16 mouse cellular contexts compared by ENCODE assay signal in genomic region chr8:105477792-105478191, GRCm38 (mm10). TPM values are rescaled to one million over a fixed set of nuclear protein-coding genes. Genes with fewer than 3 reads are reported as not detected.
DNase-seq lines count a peak whose midpoint lies in the region; ATAC-seq and TF ChIP-seq lines count a peak whose summit lies in the region.
"Had no signal": no experiment of that assay in that cellular context is flagged by ENCODE, and none has a peak within 500 bp of the region (broad histone marks: within the 10 kb centered on the region; RNA-seq: fewer than 3 reads in every experiment).

No protein-coding gene starts in this region.

- TF ChIP-seq CTCF in layer of hippocampus, adult 2 months (conservative IDR thresholded peaks at IDR 0.05): no peak

- 52% methylated on average over 3 of the region's 3 CpGs for WGBS in heart, embryonic 10.5 days
- 31% methylated on average over 3 of the region's 3 CpGs for WGBS in heart, embryonic 15.5 days

- H3K9me3 ChIP-seq in heart, embryonic 10.5 days: no peaks in the 10 kb centered on the region
- H3K9me3 ChIP-seq in heart, embryonic 15.5 days (replicated peaks): no peaks in the 10 kb centered on the region
- H3K9me3 ChIP-seq: embryonic facial prominence, embryonic 12.5 days; forebrain, embryonic 12.5 days; hindbrain, embryonic 15.5 days had no signal

- no peak overlapping the region for H3K4me3 ChIP-seq in heart, embryonic 10.5 days
- H3K4me3 ChIP-seq in layer of hippocampus, adult 2 months: no peak overlapping the region
- H3K4me3 ChIP-seq in heart, embryonic 15.5 days: no peak overlapping the region
- H3K4me3 ChIP-seq: embryonic facial prominence, embryonic 12.5 days; forebrain, embryonic 12.5 days; hindbrain, embryonic 15.5 days had no signal

- peaks cover 29% of the 10 kb centered on the region for H3K27me3 ChIP-seq in heart, embryonic 10.5 days (ENCODE audit: insufficient read depth, poor library complexity, severe bottlenecking)
- peaks cover 9% of the 10 kb centered on the region; the same call in 1 of the 2 replicates for H3K27me3 ChIP-seq in heart, embryonic 15.5 days
- H3K27me3 ChIP-seq: hindbrain, embryonic 15.5 days had no signal

- H3K4me2 ChIP-seq in heart, embryonic 15.5 days: no peak overlapping the region
- H3K4me2 ChIP-seq: embryonic facial prominence, embryonic 12.5 days; forebrain, embryonic 12.5 days; hindbrain, embryonic 15.5 days had no signal

- peaks cover 69% of the 10 kb centered on the region for H3K4me1 ChIP-seq in heart, embryonic 10.5 days
- H3K4me1 ChIP-seq in heart, embryonic 15.5 days (replicated peaks): peaks cover 46% of the 10 kb centered on the region

- H3K27ac ChIP-seq in heart, embryonic 10.5 days: peak overlapping the region; percentile 31; the same call in 1 of the 2 replicates
- H3K27ac ChIP-seq in layer of hippocampus, adult 2 months: 0 out of 2 replicates have a peak overlapping the region, but pooled peaks have one; percentile 1
- H3K27ac ChIP-seq in heart, embryonic 15.5 days: peak overlapping the region; percentile 60
- H3K27ac ChIP-seq: embryonic facial prominence, embryonic 12.5 days; forebrain, embryonic 12.5 days; hindbrain, embryonic 15.5 days; kidney, postnatal 0 days had no signal

- H3K36me3 ChIP-seq in heart, embryonic 10.5 days: 0 out of 2 replicates have a peak, but pooled peaks cover 10% of the 10 kb centered on the region
- no peaks in the 10 kb centered on the region for H3K36me3 ChIP-seq in heart, embryonic 15.5 days

- intact Hi-C loops in heart, postnatal 14 days (cut with DNase I): loop anchor here (5.0 kb wide), 3 partner anchors 35 to 115 kb away; partner anchors contain the start of genes Kctd19 and Lrrc36
- intact Hi-C loops in heart, postnatal 10 days (cut with DNase I): loop anchor here (1.0 to 5.0 kb wide), 2 partner anchors 65 to 118 kb away; partner anchors contain the start of genes Kctd19 and Lrrc36

- DNase-seq in heart, embryonic 10.5 days (ENCODE audit: low spot score): no peak
- no peak for DNase-seq in heart, postnatal 14 days
- no peak for DNase-seq in layer of hippocampus, adult 2 months (ENCODE audit: low spot score in 2 of 2)
- no peak for DNase-seq in layer of hippocampus, adult 9-10 months (ENCODE audit: low spot score)
- peak; percentile 53 to 65 for DNase-seq in heart, postnatal 10 days
- DNase-seq in Muller cell, postnatal 12 days (ENCODE audit: inconsistent ontology term): no peak

- no peak overlapping the region for H3K9ac ChIP-seq in heart, embryonic 15.5 days
- H3K9ac ChIP-seq: embryonic facial prominence, embryonic 12.5 days; forebrain, embryonic 12.5 days; hindbrain, embryonic 15.5 days had no signal

- no peak for ATAC-seq in heart, embryonic 15.5 days (replicated peaks; ENCODE audit: insufficient number of reproducible peaks, insufficient read depth, low FRiP score, low read depth)
- ATAC-seq: forebrain, embryonic 16.5 days; inflammation-experienced regulatory T-cells, adult 6 months; intestine, postnatal 0 days had no signal

RNA-seq across cellular contexts. Expression of gene Tppp3, which starts 6.5 kb away (rescaled TPM):
- 25.5 and 28.4 TPM in 2 replicates for polyA plus RNA-seq in heart, embryonic 10.5 days (2016; fragmentation: Nextera tagmentation; extraction: Ambion mirVana)
- 10 to 100 TPM; 47.7 to 50.1 TPM for total RNA-seq in heart, postnatal 14 days (2021)
- total RNA-seq in layer of hippocampus, adult 2 months (2021): 10 to 100 TPM; 36.5 to 36.8 TPM
- polyA plus RNA-seq in heart, embryonic 15.5 days (2015; fragmentation: Nextera tagmentation; extraction: Ambion mirVana): 27.5 and 39.8 TPM in 2 replicates
- 10 to 100 TPM; 55.8 to 56.1 TPM for total RNA-seq in heart, postnatal 10 days (2021)
- total RNA-seq: granulocyte monocyte progenitor cell, adult 5-6 weeks had no signal

RNA-seq across cellular contexts. Expression of gene Zdhhc1, which starts 18.9 kb away (rescaled TPM):
- polyA plus RNA-seq in heart, embryonic 10.5 days (2016; fragmentation: Nextera tagmentation; extraction: Ambion mirVana): 16.1 and 21.6 TPM in 2 replicates
- total RNA-seq in heart, postnatal 14 days (2021): 10 to 100 TPM; 14.9 to 16.3 TPM
- 10 to 100 TPM; 36.2 to 38.9 TPM for total RNA-seq in layer of hippocampus, adult 2 months (2021)
- polyA plus RNA-seq in heart, embryonic 15.5 days (2015; fragmentation: Nextera tagmentation; extraction: Ambion mirVana): 23.2 and 30.7 TPM in 2 replicates
- total RNA-seq in heart, postnatal 10 days (2021): 10 to 100 TPM; 14.8 to 16.8 TPM

RNA-seq across cellular contexts. Expression of gene Hsd11b2, which starts 40.8 kb away (rescaled TPM):
- polyA plus RNA-seq in heart, embryonic 10.5 days (2016; fragmentation: Nextera tagmentation; extraction: Ambion mirVana): 14.8 and 37.5 TPM in 2 replicates
- 1 to 10 TPM in 1 of 2 experiments, under 1 TPM in 1; 0.53 to 1.0 TPM for total RNA-seq in heart, postnatal 14 days (2021)
- not detected for total RNA-seq in layer of hippocampus, adult 2 months (2021)
- polyA plus RNA-seq in heart, embryonic 15.5 days (2015; fragmentation: Nextera tagmentation; extraction: Ambion mirVana): 0.15 and 0.58 TPM in 2 replicates
- total RNA-seq in heart, postnatal 10 days (2021): 1 to 10 TPM in 1 of 2 experiments, under 1 TPM in 1; 0.60 to 2.1 TPM
- total RNA-seq: granulocyte monocyte progenitor cell, adult 5-6 weeks had no signal
- polyA plus RNA-seq: cortical plate, adult 2 months; inflammation-experienced regulatory T-cells, adult 6 months had no signal

Comparison
In these comparisons a context has a peak if more than half of its experiments do, and no peak if none do; other contexts are left out.
1. DNase-seq: peak in heart, postnatal 10 days (2 of 2); none in heart, embryonic 10.5 days (single experiment), heart, postnatal 14 days (0 of 2), layer of hippocampus, adult 2 months (0 of 2), layer of hippocampus, adult 9-10 months (single experiment) and Muller cell, postnatal 12 days (single experiment).
2. H3K27ac ChIP-seq: peak in every context shown above with its lines; median percentile 60 in heart, embryonic 15.5 days; 31 in heart, embryonic 10.5 days; 1 in layer of hippocampus, adult 2 months.